Mouse (Mus musculus) A20 (cell line): ENCODE measurements at regions not wholly inside any gene's neighbourhood (a gene's known extent, or its start where the extent isn't known, plus 50 kb on each side); places are given as distances from the start of the nearest gene placed in this dataset.
"Not testable (repeated sequence)": the region's sequence is repeated elsewhere in the genome, so short reads cannot be mapped to it uniquely, and the experiment has no call there.

Experiments
- DNase-seq: peaks from one replicate; pipeline ENCODE4 v3.0.0-alpha.2; 2011; ENCODE audit warnings: low read depth, low spot score

DNA sequence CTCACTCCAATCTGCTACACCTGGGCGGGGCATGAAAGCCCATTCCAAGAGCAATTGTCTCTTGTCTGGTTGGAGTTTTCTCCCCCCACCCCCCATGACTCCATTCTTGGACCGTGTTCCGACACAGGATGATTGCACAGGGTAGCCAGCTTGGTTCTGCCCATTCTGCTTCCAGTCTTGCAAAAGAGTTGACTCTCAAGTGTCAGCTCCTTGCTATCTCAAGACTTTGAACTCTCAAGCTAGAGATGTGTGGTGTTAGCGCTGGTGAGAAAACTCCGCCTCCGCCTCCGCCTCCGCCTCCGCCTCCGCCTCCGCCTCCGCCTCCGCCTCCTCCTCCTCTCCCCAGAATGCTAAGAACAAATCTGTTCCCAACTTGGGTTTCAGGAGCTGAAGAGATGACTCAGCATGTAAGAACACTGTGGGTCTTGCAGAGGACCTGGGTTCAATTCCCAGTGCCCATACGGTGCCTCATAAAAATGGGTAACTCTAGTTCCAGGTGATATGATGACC is 135.1 kb downstream of the Bcat1 start:
- no peak for DNase-seq

DNA sequence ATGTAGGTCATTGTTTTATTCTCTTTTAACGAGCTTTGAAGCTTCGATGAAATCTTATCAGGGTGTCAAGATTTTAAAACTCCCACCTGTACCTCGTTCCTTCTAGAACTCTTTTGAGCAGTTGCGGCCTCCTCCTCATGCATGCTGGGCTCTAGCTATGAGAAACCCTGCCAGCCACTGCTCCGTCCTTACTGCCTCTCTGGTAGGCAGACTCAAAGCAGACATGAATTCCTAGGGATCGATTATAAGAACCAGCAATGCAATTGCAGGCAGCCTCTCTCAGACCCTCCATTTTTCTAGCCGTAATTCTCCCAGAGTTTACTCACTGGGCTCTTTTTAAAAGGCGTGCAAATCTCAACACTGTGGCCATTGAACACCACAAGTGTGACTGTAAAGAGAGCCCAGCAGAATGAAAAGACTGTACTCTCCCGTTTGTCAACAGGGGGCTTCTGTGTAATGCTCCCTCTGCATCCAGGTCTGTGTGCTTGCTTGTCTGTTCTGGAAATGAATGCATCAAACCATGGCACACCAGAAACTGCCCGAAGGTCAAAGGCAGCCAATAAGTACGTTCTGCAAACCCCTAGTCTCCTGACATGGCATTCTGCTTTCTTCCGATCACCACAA is 137.3 kb downstream of the Bcat1 start:
- no peak for DNase-seq

DNA sequence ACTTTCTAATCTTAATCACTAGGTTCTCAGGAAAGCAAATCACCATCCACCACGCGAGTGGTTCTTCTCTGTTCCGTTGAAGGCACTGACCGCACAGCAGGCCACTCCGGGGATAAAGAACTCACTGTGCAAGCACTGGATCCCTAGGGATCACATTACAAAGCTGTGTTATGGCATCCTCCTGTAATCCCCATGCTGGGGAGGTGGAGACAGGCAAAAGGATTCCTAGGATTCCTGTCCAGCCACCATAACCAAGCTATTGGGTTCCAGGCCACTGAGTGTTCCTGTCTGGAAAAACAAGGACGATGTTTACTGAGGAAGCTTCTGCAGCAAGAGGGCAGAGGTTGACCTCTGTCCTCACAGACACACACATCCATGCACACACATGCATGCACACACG is 138.8 kb downstream of the Bcat1 start:
- DNase-seq = no peak

GRCm38 (mm10) chr6:144933722-144934235 is 142.2 kb downstream of the Bcat1 start:
- DNase-seq = no peak

DNA sequence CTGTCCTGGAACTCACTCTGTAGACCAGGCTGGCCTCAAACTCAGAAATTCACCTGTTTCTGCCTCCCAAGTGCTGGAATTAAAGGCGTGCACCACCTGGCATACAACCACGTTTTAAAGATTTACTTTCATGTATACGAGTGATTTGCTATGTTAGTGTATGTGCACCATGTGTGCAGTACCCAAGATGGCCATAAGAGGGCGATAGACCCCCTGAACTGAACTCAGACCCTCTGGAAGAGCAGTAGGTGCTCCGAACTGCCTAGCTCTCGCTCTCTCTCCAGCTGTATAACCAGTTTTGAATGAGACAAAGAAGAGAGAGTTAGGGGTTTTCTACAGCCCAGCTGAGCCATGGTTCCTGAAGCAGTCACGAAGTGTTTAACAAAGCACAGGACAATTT is 143.6 kb downstream of the Bcat1 start:
- DNase-seq = no peak

DNA sequence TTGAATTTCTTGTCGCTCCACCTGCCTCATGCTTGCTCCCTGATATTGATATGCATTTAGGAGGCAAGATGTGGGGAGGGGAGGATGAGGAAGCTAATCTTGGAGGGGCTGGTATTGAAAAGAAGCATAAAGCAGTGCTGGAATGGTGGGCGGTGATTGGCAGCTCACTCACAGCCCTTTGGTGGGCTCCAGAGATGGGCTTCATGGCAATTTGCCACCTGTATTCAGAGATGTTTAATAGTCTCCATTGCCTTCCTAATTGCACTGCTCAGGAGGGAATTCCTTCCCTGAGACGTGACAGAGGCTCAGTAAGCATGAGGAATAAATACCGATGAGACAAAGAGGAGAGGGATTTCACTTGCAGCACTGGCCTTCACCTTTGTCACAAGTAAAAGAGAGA is 146.0 kb downstream of the Bcat1 start:
- DNase-seq = no peak

DNA sequence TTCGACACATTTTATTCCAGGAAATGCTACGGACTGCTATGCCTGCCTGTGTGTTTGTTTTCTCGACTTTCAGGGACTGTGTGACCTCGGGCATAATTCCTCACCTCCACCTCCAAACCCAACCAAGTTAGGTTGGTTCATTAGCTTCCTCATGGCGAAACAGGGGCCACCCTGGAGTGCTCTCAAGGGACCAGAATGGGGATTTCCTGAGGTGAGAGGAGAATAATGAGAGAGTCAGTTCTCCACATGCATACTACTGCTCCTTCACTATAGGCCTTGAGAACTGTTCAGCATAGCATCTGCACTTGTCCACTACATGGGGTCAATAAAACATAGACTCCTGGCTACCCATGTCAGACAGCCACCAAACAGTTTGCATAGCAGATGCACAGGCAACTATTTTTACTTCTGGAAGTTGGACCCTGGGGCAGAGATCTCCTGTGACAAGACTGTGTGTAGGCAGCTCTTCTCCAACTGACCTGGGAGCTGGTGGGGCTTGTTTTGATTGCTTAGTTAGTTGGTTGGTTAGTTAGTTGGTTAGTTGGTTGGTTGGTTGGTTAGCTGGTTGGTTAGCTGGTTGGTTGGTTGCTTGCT is 146.6 kb downstream of the Bcat1 start:
- DNase-seq = no peak

DNA sequence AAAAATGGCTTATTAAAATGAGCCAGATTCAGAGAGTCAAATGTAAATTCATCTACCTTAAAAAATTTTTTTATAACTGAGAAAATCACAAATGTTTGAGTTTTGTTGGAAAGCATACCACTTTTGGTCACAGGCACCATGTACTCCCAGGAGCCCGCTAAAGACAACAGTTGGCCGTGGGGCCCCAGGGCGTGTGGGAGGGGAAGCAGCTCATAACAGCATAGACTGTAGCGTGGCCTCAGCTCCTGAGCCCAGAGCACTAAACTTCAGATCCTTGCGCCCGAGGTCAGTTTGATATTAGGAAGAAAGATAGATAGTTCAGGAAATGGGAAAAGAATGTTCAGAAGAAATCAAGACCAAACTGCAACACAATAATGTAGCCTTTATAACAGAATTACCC is 145.8 kb upstream of the Sox5 start:
- no peak for DNase-seq

- peak; percentile 29 for DNase-seq
Measured at GRCm38 (mm10) chr6:144922762-144923161, 141.0 kb upstream of the Sox5 start.

DNA sequence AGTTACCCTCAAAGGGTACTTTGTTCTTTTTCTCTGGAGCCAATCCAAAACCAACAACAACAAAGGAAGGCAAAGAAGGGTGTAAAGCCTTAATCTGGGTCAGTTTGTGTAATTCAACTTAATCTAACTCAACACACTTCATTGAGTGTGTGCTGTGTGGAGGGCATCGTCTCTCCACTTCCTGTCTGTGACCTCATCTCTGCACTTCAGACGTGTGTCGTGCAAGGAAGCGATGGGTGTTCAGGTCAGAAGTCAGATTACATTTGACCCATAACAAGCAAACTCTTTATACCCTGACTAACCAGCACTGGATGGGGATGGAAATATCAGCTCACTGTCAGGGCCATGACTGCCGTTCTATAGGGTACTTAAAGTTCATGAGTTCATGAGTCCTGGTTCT is 138.0 kb upstream of the Sox5 start:
- no peak for DNase-seq

- DNase-seq = no peak
Measured at GRCm38 (mm10) chr6:144917128-144917527, 135.4 kb upstream of the Sox5 start.

DNA sequence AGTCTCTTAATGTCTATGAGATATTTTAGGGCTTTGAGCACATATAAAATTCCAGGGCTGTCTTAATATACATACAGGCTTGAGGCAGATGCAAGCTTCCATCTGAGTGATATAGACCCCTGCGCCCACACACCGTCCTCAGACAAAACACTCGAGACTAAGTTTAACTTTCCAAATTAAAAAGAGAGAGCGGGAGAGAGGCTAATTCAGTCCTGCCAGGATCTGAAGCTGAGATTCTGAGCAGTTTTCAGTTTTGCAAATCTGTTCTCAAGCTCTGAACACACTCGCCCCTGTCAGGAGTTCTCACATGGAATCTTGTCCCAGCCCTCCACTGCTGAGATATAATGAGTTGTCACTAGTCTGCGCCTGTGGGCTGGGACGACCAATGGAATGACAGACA is 130.0 kb upstream of the Sox5 start:
- DNase-seq = no peak

DNA sequence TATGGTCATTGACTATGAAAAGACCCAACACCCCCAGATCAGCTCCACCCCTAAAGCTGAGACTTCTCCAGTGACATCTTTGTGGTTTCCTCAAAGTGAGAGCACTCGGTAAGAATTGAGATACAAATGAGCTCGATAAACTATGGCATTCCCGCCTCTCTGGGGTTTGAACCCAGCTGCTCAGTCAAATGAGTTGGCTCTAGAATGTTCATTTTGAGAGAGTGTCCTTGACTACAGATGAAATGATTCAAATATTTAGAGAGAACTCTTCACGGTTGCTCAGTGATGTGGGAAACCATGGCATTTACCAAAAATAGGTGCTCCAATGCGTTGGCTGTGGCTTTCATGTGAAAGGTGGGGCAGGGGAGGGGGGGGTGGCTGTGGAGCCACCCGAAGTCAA is 128.6 kb upstream of the Sox5 start:
- no peak for DNase-seq

DNA sequence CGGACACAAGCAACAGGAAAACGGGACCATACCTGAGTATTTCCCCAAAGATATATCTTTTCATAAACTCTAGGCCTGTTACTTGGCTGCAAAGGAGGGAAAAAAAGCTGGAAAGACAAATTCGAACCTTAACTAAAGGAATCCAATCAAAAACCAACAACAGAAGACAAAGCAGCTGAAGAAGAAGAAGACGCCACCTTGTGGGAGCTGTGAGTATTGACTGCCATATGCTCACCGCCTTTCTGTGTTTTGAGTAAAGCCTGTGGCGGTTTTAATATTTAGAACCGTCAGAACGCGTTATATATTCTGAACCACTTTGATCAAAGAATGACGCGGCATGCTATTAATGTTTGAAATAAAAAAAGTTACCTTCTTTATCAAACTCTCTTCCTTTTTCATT is 126.9 kb upstream of the Sox5 start:
- DNase-seq = no peak

GRCm38 (mm10) chr6:144903156-144903555 is 121.4 kb upstream of the Sox5 start:
- no peak for DNase-seq

DNA sequence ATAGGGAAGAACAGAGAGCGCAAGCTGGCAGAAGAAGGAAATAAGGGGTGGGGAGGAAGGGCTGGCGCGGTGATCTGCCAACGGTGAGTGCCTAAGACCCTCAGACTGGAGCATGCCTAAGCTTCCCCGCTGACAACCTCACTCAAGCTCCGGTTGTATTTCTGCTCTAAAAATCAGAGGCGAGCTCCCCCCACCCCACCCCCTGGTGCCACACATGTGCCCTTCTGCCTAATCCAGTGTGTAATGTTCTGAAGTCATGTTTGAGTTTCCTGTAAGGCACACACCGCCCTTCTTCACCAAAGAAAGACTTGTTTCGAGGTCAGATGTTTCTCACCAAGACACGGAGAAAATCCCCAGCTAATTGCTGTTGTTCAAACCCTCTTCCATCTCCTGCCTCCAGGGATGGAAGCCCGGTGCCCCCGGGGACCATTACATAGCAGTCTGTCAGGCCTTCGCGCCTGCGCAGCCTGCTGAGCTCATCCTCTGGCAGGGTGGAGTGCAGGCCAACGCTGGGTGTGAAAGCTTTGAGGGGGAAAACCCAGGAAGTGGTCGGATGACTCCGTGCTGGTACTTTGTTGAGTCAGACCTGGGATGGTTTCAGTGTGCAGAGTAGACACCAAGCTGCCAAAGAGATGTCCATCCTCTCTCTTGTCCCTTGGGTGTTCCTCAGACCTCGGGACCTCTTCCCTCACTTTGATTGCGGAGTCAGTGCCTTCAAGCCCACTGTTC is 120.7 kb upstream of the Sox5 start:
- DNase-seq = no peak

GRCm38 (mm10) chr6:144901825-144902224 is 120.0 kb upstream of the Sox5 start:
- no peak for DNase-seq

GRCm38 (mm10) chr6:144900858-144901257 is 119.1 kb upstream of the Sox5 start:
- not testable (repeated sequence) for DNase-seq

- no peak for DNase-seq
Measured at GRCm38 (mm10) chr6:144897526-144897925, 115.7 kb upstream of the Sox5 start.

DNA sequence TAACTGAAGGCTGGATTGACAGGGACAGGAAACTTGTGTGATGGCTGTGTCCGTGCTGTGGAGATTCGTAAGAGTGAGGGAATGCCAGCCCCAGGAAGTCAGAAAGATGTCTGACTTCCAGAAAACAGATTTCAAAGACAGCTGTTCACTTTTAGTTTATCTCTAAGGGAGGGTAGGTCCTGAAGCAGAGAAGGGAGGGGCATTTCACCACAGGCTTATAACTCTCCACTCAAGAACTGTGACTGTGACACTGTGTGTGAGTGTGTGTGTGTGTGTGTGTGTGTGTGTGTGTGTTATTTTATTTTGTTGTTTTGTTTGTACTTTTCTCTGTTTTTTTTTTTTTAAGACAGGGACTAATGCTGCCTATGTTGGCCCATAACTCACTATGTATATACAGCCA is 109.1 kb upstream of the Sox5 start:
- no peak for DNase-seq

DNA sequence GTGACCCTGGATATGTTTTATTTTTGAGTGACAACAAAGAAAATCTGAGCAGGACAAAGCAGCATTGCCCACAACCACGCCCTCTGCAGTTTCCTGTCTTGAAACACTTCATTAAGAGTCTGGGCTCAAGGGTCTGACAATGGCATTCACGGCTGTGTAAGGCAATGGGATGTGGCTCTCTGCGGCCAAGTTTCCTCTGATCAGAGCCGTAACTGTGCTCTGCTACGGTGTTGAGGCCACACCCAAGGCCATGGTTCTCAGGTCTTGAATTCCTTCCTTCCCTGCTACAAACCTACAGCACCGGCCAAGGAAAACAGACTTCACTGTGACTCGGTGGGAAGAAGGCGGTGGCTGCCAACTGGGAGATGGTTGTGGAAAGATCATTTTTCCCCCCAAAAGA is 108.4 kb upstream of the Sox5 start:
- no peak for DNase-seq

GRCm38 (mm10) chr6:144883117-144883516 is 101.3 kb upstream of the Sox5 start:
- no peak for DNase-seq

DNA sequence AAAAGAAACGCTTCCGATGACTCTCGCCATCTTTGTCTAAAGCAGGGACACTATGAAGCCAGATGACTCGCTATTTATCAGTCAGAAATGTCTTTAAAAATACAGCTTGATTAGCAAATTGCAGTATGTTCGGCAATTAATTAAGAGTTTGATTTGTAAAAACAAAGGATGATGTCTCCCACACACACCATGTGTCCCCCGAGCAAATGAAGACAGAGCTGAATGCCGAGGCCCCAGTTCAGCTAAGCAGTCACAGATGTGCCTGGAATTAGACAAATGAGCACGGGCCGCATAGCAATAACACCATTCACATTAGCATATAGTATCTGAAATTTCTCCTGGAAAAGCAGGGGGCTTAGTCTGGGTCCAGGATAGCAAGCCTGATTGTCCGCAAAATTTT is 98.3 kb upstream of the Sox5 start:
- no peak for DNase-seq
